Mouse (Mus musculus) frontal cortex, adult (tissue): ENCODE results near the gene Mif4gd.
A peak's percentile ranks its signal among the peaks of the same experiment; 100 is the strongest.

Experiments
- ATAC-seq: cut with Nextera tagmentation; 2 replicates; pipeline ENCODE4 v1.9.2; 2017; ENCODE audit warnings: mild to moderate bottlenecking, moderate library complexity, mixed read lengths; ENCODE audit not compliant: low TSS enrichment

The Mif4gd gene

DNA sequence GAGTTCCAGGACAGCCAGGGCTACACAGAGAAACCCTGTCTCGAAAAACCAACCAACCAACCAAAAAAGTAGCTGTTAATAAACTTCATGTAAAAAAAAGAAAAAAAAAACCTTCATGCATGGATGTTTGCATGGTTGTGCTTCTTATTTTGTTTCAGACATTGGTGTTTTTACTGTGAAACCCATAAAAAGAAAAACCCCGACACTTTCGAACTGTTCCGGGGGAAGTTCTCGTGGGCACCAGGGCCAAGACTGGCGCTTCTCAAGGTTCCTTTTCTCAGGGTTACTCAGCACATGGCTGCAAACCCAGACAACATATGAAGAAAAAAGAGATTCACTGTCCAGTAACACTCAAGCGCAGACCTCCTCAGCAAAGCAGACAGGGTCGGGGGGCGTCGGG is 20.1 kb upstream of the Mif4gd start:
- no peak for ATAC-seq

DNA sequence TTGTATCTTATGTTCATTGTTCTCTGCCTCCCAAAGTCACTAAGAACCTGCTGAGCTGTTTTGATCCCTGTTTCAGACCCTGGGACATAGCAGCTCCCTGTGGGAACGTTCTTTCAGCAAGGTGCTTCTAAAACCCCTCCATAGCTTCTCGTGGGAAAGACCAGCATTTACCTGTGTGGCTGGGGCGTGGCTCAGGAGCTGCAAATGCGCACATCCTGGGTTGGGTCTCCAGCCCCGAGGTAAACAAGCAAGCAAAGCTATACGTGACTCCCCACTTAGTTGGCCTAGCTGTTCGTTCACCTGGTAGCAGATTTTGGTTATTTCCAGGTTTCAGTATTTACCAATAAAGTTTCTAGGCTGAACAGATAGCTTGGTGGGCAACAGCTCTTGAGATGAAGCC is 19.5 kb upstream of the Mif4gd start:
- ATAC-seq, result no peak

DNA sequence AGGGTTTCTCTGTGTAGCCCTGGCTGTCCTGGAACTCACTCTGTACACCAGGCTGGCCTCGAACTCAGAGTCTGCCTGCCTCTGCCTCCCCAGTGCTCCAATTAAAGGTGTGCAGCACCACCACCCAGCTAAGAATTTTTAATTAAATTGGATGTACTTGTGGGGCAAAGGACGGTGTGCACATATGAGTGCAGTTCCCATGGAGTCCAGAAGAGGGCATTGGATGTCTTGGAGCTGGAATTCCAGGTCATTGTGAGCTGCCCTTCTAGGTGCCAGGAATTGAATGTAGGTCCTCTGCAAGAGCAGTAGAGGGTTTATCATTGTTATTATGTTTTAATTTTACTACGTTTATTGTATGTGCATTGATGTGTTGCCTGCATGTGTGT is 18.7 kb upstream of the Mif4gd start:
- ATAC-seq, result no peak

GRCm38 (mm10) chr11:115630532-115631504 is 18.0 kb upstream of the Mif4gd start:
- ATAC-seq, result no peak

DNA sequence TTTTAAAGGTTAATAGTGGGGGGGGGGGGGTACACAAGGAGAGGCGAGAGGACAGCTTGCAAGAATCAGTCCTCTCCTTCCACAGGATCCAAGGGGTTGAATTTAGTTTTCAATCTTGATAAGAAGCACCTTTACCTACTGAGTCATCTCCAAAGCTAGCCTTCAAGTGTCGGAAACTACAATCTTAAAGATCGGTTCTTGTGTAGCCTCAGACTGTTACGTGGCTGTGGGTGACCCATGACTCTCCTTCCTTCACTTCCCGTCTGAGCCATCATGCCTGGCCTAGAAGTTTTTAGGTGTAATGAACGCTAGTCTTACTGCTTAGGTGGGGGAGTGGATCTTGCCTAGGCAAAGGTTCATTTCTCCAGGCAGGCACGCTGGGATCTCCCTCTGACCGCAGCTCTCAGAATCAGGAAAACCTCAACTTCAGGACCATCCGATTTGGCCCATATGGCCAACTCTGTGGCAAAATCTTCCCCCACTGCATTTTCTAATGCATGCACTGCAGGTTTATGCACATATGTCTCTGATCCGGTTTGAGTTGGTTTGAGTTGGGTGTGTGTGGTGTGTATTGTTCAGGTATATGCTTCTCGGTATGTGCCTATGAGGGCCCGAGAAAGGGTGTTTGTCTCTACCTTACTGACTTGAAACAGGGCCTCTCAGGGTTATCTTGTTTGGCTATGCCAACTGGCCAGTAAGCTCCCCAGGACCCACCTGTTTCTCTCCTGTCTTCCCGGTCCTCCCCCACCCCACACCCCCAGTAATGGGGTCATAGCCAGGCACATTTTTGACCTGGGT is 17.2 kb upstream of the Mif4gd start:
- ATAC-seq, result no peak

DNA sequence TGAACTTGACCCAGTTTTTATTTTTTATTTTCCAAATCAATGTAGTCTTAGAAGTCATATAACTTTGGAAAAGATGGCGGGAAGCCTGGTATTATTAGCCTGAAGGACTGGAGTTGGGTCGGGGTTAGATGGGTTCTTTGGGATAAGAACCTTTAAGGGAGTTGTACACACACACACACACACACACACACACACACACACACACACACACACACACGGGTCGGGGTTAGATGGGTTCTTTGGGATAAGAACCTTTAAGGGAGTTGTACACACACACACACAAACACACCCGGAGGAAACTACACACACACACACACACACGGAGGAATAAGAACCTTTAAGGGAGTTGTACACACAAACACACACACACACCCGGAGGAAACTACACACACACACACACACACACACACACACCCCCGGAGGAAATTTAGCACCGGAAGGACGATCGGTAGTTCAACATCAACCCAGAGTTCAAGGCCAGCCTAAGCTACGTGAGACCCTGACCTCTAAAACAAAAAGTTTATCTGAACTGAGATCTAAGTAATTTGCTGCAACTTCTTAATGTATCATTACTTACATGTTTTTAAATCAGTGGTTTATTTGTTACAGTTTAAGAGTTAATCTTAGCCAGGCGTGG is 15.8 kb upstream of the Mif4gd start:
- no peak for ATAC-seq

GRCm38 (mm10) chr11:115627705-115628464 is 15.1 kb upstream of the Mif4gd start, which contains the start of gene Slc25a19:
Slc25a19 (minus strand) TSS chr11:115628295.
- ATAC-seq, result peak; percentile 98

DNA sequence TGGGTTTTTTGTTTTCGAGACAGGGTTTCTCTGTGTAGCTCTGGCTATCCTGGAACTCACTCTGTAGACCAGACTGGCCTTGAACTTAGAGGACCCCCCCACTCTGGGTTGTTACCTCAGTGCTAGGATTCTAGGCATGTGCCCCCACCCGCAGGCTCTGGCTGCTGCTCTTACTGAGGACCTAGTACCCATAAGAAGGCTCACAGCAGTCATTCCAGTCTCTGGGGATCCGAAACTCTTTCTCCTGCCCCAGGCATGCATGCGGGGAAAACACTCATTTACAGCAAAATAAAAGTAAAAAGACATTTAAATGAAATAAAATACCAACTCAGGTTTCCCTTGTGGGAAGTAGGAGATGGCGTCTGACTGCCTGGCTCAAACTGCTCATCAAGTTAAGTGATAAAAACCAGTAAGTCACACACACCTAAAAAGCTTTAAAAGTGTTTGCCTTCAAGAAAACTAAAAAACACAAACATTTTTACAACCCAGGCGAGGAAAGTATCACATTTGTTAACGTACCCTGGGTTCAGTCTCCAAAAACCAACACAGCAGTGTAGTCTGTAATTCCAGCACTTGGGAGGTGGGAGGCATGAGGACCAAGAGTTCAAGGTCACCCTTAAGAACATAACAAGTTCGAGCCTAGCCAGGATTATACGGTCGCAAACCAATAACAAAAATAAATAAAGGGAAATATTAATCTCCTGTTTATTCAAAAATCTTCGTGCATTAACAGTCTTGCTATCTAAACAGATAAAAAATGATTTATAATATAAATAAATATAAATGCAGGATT is 14.3 kb upstream of the Mif4gd start:
- no peak for ATAC-seq

DNA sequence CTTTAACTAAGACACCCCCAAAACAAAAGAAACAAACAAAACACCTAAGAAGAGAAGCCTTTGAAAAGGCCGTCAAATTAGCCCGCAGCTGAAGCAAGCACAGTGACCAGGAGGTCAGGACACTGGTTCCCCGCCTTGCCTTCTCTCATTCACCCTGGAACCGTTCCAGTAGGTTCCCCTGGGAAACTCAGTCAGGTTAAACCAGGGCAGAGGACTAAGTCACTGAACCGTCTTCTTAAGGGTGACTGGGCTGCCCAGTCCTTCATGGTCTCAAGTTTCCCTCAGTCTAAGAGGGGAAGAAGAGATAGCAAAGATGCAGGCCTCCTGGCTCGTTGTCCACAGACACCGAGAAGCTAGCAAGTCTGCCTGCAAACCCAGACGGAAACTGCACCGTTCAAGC is 13.1 kb upstream of the Mif4gd start:
- no peak for ATAC-seq

DNA sequence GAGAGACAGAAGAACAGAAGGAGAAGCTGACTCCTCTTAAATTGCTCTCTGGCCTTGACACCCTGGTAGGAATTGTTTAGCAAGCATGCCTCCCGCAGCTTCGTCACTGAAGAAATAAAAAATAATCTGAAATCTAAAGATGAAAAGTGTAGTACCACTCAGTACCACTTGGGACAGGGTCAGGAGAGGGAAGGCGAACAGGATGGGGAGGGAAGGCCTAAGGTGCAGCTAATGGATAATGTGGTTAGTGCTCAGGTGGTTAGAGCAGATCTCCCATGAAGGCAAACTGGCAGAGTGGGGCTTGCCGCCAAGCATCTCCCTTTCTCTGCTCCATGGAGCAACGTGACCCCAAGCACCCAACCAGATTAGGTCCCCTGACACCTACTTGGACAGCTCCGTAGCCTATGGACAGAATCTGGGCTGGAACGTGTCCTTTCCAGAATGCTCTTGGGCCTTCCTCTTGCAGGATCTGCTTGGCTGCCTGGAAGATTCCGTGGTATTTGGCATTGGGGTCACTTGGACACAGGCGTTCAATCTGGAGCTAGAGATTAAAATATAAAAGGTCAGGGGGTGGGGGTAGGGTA is 10.8 kb upstream of the Mif4gd start:
- no peak for ATAC-seq

GRCm38 (mm10) chr11:115619949-115620348 is 7.2 kb upstream of the Mif4gd start:
- no peak for ATAC-seq

DNA sequence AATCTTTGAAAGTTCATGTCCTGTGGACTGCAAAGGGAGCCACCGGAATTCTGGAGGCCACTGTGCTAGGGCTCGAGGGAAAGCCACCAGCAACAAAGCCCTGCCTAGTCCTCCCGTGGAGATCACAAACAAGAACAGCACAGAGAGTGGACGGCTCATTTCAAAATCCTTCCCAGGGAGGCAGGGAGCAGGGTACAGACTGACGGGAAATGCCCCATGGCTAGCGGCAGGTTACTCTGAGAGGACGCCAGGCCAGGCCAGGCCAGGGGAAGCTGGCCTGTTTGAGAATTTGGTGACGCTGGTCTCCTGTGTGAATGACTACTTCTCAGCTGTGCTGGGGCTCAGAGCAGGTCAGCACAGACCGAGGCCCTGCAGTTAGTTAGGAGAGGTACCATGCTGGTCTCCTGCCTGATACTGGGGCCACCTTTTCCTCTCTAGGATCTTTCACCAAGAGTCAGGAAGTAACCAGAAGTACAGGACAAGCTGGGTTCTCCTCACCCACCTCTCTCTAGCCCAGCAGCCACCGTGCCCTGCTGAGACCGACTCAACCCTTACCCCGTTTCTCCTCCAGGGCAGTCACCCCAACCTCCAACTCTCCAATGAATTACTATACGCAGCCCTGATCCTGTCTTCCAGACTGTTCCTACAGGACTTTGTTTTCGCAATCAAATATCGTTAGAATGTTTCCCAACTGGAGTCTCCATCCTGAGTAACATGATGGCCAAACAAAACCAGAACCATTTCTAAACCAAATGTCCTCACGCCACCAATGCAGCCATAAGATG is 6.2 kb upstream of the Mif4gd start:
- ATAC-seq, result no peak

GRCm38 (mm10) chr11:115618001-115618400 is 5.2 kb upstream of the Mif4gd start:
- ATAC-seq, result no peak

DNA sequence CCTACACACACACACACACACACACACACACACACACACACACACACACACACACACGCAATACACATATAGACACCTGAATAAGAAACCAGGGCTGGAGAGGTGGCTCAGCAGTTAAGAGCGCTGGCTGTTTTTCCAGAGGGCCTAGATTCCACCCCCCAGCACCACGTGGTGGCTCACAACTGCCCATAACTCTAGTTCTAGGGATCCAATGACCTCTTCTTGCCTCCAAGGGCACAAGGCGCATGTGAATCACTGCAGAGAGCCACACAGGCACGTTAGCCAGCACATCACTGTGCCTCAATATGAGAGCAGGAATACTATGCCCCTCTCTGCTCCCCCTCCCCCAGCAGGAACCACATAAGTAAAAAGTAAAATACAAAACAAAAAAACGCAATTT is 4.1 kb upstream of the Mif4gd start:
- ATAC-seq, result no peak

GRCm38 (mm10) chr11:115616371-115616770 is 3.6 kb upstream of the Mif4gd start:
- no peak for ATAC-seq

GRCm38 (mm10) chr11:115615875-115616274 is 3.1 kb upstream of the Mif4gd start:
- no peak for ATAC-seq

DNA sequence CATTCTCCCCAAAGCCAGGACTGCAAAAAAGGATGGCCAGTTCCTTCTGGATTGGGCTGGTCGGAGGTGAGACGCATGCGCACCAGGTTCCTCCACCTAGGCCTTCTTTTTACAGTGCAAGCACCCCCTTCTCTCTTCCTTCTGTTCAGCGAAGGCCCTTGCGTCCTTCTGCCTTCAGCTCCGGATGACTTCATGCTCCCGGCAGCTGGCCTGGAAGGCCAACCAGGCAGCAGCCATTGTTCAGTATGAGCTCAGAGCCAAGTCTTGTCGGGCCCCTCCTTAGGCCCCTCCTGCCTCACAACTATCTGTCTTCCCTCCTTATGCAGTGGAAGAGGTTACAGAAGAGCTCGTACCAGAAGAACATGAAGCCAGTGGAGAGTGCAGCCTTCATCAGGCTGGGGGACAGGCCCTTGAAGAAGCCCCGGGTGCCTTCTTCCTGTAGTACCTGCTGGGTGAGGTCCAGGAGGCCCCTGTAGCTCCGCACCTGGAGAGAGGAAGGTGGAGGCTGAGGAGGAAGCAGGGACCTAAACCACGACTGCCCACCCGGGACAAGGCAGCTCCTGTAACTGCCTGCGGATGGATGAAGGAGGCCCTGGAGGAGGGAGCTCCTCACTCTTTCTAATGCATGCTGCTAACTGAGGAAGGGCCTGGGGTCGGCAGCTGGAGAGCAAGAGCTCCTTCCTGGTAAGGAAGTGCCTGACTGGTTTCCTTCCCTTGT is 2.5 kb upstream of the Mif4gd start:
- no peak for ATAC-seq

DNA sequence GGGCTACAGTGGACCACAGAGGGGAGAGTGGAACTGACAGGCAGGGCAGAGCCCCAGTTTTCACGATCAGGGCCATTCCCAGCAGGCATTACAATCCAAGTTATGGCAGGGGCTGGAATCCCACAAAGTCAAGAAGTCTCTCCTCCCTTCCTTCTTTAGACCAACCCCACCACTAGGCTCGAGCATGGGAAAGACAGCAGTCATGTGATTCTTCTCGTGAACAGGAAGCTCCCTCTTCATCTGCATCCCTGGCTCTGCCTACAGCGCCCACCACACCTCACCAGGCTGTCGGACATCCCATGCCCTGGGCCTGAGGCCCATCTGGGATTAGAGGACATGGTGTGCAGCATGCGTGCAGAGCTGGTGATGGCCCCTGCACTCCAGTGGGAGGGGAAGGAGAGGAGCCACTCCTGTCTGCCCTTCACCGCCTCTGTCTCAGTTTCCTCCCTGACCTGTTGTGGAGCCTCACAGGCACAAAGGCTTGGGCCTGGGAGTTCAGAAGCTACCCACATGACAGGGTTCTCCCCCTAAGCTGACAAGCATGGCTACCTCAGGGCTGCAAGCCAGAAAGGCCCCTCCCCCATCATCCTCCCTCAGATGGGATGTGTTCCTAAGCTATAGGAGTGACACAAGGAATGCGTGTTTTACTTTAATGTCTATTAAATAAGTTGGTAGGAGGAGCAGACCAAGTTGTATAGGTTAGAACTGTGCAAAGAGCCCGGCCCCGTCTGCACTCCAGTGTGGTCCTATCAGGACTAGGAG is 1.8 kb upstream of the Mif4gd start:
- no peak for ATAC-seq
